Mouse (Mus musculus): Measurements from ENCODE around the gene Acot4. TPM values are rescaled to one million over a fixed set of nuclear protein-coding genes. Genes with fewer than 3 reads are reported as not detected.
"Not testable (repeated sequence)": the region's sequence is repeated elsewhere in the genome, so short reads cannot be mapped to it uniquely, and the experiment has no call there.

The Acot4 gene
- polyA plus RNA-seq, 1 experiment from 2014 or later: 0.75 TPM

DNA sequence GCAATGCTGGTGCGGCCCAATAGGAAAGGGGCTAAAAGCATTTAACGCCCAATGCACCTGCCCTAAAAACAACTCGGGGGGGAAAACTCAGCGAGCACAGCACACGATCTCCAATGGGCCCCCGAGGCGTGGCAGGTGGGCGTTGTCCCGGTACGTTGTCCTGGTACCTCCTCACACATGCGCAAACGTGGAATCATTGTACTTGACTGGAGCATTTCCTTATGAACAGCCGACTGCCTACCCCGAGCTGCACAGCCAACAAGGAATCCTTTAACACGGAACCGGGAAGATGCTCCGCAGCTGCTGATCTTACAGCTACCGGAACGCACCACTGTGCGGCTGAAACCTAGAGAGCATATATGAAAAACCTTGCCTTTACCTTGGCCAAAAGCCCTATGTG lies 24.2 kb downstream of the Acot4 start:
- H3K4me1 ChIP-seq: no peaks in the 10 kb centered on the region
- 93% methylated on average over 20 of the region's 20 CpGs for WGBS
- H3K9me3 ChIP-seq: no peaks in the 10 kb centered on the region
- no peak overlapping the region for H3K27ac ChIP-seq
- ATAC-seq (ENCODE audit: insufficient number of reproducible peaks, insufficient read depth, low FRiP score, low TSS enrichment): no peak
- H3K27me3 ChIP-seq: no peaks in the 10 kb centered on the region
- H3K9ac ChIP-seq: no peak overlapping the region
- H3K4me3 ChIP-seq: no peak overlapping the region
- H3K4me2 ChIP-seq (replicated peaks): no peak overlapping the region
- no peaks in the 10 kb centered on the region for H3K36me3 ChIP-seq

DNA sequence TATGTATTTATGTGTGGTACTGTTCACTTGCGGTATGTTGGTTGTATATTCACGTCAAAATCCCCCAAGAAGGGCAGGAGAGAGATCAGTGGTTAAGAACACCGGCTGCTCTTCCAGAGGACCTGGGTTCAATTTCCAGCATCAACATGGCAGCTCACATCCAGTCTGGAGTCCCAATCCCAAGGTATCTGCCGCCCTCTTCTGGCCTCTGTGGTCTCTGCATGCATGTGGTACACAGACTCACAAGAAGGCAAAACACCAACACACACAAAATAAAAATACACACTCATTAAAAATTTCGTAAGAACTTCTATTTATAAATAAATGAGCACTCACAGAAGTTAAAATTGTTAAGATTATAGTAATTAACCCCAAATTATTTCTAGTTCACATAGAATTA lies 25.0 kb downstream of the Acot4 start:
- Histone ChIP-seq H3K4me3 (no peak overlapping the region), H3K9ac (no peak overlapping the region), H3K27ac (no peak overlapping the region), H3K4me1 (no peaks in the 10 kb centered on the region), H3K4me2 (replicated peaks) (no peak overlapping the region), H3K27me3 (peaks cover 5% of the 10 kb centered on the region), H3K9me3 (no peaks in the 10 kb centered on the region), H3K36me3 (no peaks in the 10 kb centered on the region)
- ATAC-seq (ENCODE audit: insufficient number of reproducible peaks, insufficient read depth, low FRiP score, low TSS enrichment): no peak
- WGBS: 71% methylated on average over 5 of the region's 5 CpGs

- 92% methylated on average over 2 of the region's 2 CpGs for WGBS
- Histone ChIP-seq H3K27ac (no peak overlapping the region), H3K4me1 (no peaks in the 10 kb centered on the region), H3K36me3 (no peaks in the 10 kb centered on the region), H3K27me3 (peaks cover 11% of the 10 kb centered on the region), H3K4me2 (replicated peaks) (no peak overlapping the region), H3K4me3 (no peak overlapping the region), H3K9me3 (no peaks in the 10 kb centered on the region), H3K9ac (no peak overlapping the region)
- ATAC-seq (ENCODE audit: insufficient number of reproducible peaks, insufficient read depth, low FRiP score, low TSS enrichment): no peak
Measured at GRCm38 (mm10) chr12:84063833-84064232, 25.7 kb downstream of the Acot4 start.

DNA sequence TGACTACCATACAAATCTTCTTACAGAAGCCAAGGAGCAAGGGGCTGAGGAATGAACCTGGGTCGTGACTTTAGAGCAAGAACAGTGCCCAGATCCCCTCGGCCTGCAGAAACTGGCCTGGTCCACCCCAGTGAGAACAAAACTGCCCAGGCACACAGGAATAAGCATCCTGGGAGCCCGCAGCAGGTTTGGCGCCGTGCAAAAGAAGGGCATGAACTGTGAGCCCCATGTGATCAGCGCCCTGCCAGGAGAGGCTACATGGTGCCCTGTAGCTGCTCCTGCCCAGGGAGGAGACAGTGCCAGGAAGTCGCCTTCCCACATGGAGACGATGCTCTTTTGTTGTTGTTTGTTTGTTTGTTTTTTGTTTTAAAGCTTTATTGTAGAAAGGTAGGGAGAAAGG lies 26.4 kb downstream of the Acot4 start:
- Histone ChIP-seq H3K9me3 (no peaks in the 10 kb centered on the region), H3K9ac (no peak overlapping the region), H3K4me3 (no peak overlapping the region), H3K4me1 (no peaks in the 10 kb centered on the region), H3K27me3 (peaks cover 17% of the 10 kb centered on the region), H3K36me3 (no peaks in the 10 kb centered on the region), H3K27ac (no peak overlapping the region), H3K4me2 (replicated peaks) (no peak overlapping the region)
- ATAC-seq (ENCODE audit: insufficient number of reproducible peaks, insufficient read depth, low FRiP score, low TSS enrichment): no peak
- 75% methylated on average over 8 of the region's 8 CpGs for WGBS

- Histone ChIP-seq H3K9ac (no peak overlapping the region), H3K4me2 (replicated peaks) (no peak overlapping the region), H3K27ac (no peak overlapping the region), H3K4me3 (no peak overlapping the region), H3K27me3 (peaks cover 28% of the 10 kb centered on the region), H3K9me3 (no peaks in the 10 kb centered on the region), H3K36me3 (no peaks in the 10 kb centered on the region), H3K4me1 (no peaks in the 10 kb centered on the region)
- WGBS: 79% methylated on average over 4 of the region's 4 CpGs
- no peak for ATAC-seq (ENCODE audit: insufficient number of reproducible peaks, insufficient read depth, low FRiP score, low TSS enrichment)
Measured at GRCm38 (mm10) chr12:84067752-84068151, 29.6 kb downstream of the Acot4 start.

DNA sequence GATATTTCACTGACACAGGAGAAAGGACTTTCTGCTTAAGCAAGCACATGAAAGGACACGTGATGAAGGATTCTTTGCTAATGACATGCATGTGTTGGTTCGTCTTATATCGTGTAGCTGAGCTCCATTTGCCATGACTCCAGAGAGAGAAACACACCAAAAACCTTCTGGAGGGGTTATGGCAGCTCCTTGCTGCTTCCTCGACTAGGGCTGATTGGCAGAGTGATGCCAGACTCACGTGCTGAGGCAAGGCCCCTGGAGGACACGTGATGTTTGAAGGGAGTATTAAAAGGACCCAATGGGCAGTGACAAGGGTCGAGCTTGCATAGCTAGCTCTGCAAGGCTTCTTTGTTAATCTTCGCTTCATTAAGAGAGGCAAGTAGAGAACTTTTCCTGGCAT lies 30.1 kb downstream of the Acot4 start:
- Histone ChIP-seq H3K27ac (no peak overlapping the region), H3K9me3 (no peaks in the 10 kb centered on the region), H3K4me2 (replicated peaks) (no peak overlapping the region), H3K9ac (no peak overlapping the region), H3K36me3 (no peaks in the 10 kb centered on the region), H3K27me3 (peaks cover 28% of the 10 kb centered on the region), H3K4me1 (no peaks in the 10 kb centered on the region), H3K4me3 (no peak overlapping the region)
- 56% methylated on average over 8 of the region's 8 CpGs for WGBS
- no peak for ATAC-seq (ENCODE audit: insufficient number of reproducible peaks, insufficient read depth, low FRiP score, low TSS enrichment)

DNA sequence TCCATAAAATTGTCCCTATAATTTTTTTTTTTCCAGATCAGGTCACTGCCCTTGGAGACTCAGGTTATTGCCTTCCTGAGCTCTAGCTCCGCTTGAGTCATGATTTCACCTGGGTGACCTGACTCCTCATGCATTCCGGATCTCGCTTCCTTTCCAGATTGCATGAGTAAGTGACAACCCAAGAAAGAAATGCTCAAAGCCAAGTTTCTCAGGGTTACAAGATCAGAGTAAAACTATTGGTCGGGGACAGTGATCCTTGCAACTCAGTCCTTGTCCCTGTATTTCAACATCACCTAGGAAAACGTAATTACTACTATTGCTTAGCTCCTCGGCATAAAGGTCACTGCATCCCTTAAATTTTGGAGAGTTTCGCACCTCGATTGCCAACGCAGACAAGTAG lies 30.8 kb downstream of the Acot4 start, which contains the start of gene Acot5:
TSS of gene Acot5 (plus strand) at position 340 of the 400 bp plus-strand sequence.
- 54% methylated on average over 9 of the region's 9 CpGs for WGBS
- Histone ChIP-seq H3K4me3 (peak within 1 kb of the TSS; percentile 40), H3K4me2 (replicated peaks) (peak within 1 kb of the TSS; percentile 69), H3K9me3 (no peaks in the 10 kb centered on the region), H3K36me3 (no peaks in the 10 kb centered on the region), H3K4me1 (no peaks in the 10 kb centered on the region), H3K9ac (peak within 1 kb of the TSS; percentile 15; the same call in 1 of the 2 replicates), H3K27ac (no peak within 1 kb of the TSS), H3K27me3 (peaks cover 28% of the 10 kb centered on the region)
- ATAC-seq (ENCODE audit: insufficient number of reproducible peaks, insufficient read depth, low FRiP score, low TSS enrichment): no peak

DNA sequence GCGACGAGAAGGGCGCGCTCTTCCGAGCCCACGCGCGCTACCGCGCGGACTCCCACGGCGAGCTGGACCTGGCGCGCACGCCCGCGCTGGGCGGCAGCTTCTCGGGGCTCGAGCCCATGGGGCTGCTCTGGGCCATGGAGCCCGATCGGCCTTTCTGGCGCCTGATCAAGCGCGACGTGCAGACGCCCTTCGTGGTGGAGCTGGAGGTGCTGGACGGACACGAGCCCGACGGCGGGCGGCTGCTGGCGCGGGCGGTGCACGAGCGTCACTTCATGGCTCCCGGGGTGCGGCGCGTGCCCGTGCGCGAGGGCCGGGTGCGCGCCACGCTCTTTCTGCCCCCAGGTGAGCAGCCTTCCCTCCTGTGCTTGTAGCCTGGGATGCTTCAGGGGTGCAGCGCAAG lies 31.4 kb downstream of the Acot4 start:
- peak overlapping the region; percentile 69 for H3K4me2 ChIP-seq (replicated peaks)
- not testable (repeated sequence) for H3K36me3 ChIP-seq; H3K9me3 ChIP-seq; ATAC-seq (ENCODE audit: insufficient number of reproducible peaks, insufficient read depth, low FRiP score, low TSS enrichment); H3K4me1 ChIP-seq; H3K27ac ChIP-seq
- peak overlapping the region; percentile 40 for H3K4me3 ChIP-seq
- H3K27me3 ChIP-seq: peaks cover 28% of the 10 kb centered on the region
- 2% methylated on average over 49 of the region's 52 CpGs for WGBS
- H3K9ac ChIP-seq: peak overlapping the region; percentile 15; the same call in 1 of the 2 replicates

DNA sequence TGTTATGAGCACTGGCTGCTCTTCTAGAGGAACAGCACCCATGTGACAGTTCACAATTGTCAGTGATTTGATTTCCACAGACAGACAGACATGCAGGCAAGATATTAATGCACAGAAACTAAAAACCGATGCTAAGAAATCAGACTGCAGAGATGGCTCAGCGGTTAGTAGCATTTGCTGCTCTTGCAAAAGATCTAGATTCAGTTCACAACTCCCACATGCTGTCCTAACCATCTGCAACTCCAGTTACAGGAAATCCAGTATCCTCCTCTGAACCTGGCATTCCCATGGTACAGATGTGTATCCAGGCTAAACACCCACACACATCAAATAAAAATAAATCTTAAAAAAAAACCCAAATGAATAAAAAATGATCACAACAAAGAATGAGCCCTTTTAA lies 33.5 kb downstream of the Acot4 start:
- WGBS: 87% methylated on average over 2 of the region's 2 CpGs
- Histone ChIP-seq H3K27me3 (peaks cover 28% of the 10 kb centered on the region), H3K27ac (no peak overlapping the region), H3K9me3 (no peaks in the 10 kb centered on the region), H3K4me1 (no peaks in the 10 kb centered on the region), H3K9ac (no peak overlapping the region), H3K36me3 (no peaks in the 10 kb centered on the region), H3K4me2 (replicated peaks) (no peak overlapping the region), H3K4me3 (no peak overlapping the region)
- no peak for ATAC-seq (ENCODE audit: insufficient number of reproducible peaks, insufficient read depth, low FRiP score, low TSS enrichment)

- no peak overlapping the region for H3K4me3 ChIP-seq
- H3K9ac ChIP-seq: no peak overlapping the region
- H3K27ac ChIP-seq: no peak overlapping the region
- WGBS: 83% methylated on average over 4 of the region's 4 CpGs
- H3K4me2 ChIP-seq (replicated peaks): no peak overlapping the region
- H3K36me3 ChIP-seq: no peaks in the 10 kb centered on the region
- H3K4me1 ChIP-seq: no peaks in the 10 kb centered on the region
- no peaks in the 10 kb centered on the region for H3K27me3 ChIP-seq
- no peaks in the 10 kb centered on the region for H3K9me3 ChIP-seq
- ATAC-seq (ENCODE audit: insufficient number of reproducible peaks, insufficient read depth, low FRiP score, low TSS enrichment): no peak
Measured at GRCm38 (mm10) chr12:84077371-84077990, 39.3 kb downstream of the Acot4 start.

- no peak overlapping the region for H3K4me3 ChIP-seq
- no peaks in the 10 kb centered on the region for H3K4me1 ChIP-seq
- no peak overlapping the region for H3K4me2 ChIP-seq (replicated peaks)
- H3K9me3 ChIP-seq: no peaks in the 10 kb centered on the region
- no peaks in the 10 kb centered on the region for H3K27me3 ChIP-seq
- no peak overlapping the region for H3K9ac ChIP-seq
- ATAC-seq (ENCODE audit: insufficient number of reproducible peaks, insufficient read depth, low FRiP score, low TSS enrichment): no peak
- no peak overlapping the region for H3K27ac ChIP-seq
- WGBS: 81% methylated on average over 2 of the region's 2 CpGs
- H3K36me3 ChIP-seq: no peaks in the 10 kb centered on the region
Measured at GRCm38 (mm10) chr12:84083842-84084241, 45.7 kb downstream of the Acot4 start.

DNA sequence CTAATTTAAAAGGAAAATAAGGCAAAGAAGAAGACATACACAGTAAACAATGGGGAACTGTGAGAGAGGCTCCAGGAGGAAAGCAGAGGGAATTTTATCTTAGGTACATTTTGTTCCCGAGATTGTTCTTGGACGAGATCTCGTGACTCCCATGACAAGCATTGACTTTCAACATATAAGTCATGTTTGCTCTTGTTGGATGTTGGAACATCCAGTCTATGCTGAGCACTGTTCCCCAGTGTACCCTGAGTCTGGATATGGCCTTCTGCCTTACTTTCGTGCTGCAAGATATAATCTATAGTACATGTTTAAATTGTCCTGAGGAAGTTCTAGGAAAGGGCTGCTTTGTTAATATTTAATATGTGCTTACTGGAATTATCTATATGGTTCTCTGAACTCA lies 46.4 kb downstream of the Acot4 start:
- Histone ChIP-seq H3K4me3 (no peak overlapping the region), H3K36me3 (no peaks in the 10 kb centered on the region), H3K27me3 (no peaks in the 10 kb centered on the region), H3K4me2 (replicated peaks) (no peak overlapping the region), H3K9ac (no peak overlapping the region), H3K9me3 (no peaks in the 10 kb centered on the region), H3K4me1 (no peaks in the 10 kb centered on the region), H3K27ac (no peak overlapping the region)
- WGBS: 85% methylated on average over 4 of the region's 4 CpGs
- no peak for ATAC-seq (ENCODE audit: insufficient number of reproducible peaks, insufficient read depth, low FRiP score, low TSS enrichment)
